Mouse (Mus musculus): ENCODE measurements around the gene Gm21974. TPM values are rescaled to one million over a fixed set of nuclear protein-coding genes. Genes with fewer than 3 reads are reported as not detected.
A peak's percentile ranks its signal among the peaks of the same experiment; 100 is the strongest.

Gene Gm21974
- polyA plus RNA-seq, 1 experiment from 2014 or later = not detected

DNA sequence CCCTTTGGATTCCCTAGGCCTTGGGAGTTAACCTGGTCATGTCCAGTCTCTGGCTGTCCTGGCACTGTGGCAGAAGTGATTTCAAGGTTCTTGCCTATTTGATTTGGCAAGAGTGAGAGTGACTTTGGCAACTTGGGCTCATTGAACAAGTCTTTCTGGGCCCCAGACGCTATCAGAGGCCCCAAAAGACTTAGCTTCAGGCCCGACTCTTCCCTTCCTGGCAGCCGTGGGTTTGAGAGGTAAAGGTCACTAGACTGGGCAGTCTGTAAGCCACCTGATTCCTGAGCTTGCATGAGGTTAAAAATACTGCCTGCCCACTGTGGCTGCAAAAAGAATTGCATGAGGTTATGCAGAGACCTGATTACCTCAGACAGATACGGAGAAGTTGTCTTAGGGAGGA is 13.4 kb upstream of the Gm21974 start:
- H3K9ac ChIP-seq (replicated peaks; ENCODE audit: low read depth) = no peak overlapping the region
- TF ChIP-seq CTCF (IDR thresholded peaks at IDR 0.05) = no peak
- no peak for TF ChIP-seq EP300 (IDR thresholded peaks at IDR 0.05)
- no peak for ATAC-seq

DNA sequence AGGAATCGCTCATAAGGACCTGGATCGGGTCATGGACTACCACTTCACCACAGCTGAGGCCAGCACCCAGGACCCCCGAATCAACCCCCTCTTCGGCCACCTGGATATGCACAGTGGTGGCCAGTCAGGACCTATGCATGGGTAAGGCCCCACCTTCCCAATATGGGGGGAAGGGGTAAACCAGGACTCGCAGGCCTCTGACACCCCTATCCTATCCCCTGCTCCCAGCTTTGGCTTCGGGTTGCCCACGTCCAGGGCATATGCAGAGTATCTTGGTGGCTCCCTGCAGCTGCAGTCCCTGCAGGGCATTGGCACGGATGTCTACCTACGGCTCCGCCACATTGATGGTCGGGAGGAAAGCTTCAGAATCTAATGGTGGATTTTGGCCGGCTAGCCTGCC is 12.7 kb upstream of the Gm21974 start:
- Histone ChIP-seq H3K9me3 (ENCODE audit: low read length) (no peaks in the 10 kb centered on the region), H3K27ac (ENCODE audit: low read length) (no peak overlapping the region), H3K27me3 (replicated peaks; ENCODE audit: insufficient read depth, low read length) (no peaks in the 10 kb centered on the region), H3K4me3 (ENCODE audit: low read depth, low read length) (no peak overlapping the region), H3K4me2 (replicated peaks; ENCODE audit: low read depth, low read length) (no peak overlapping the region), H3K9ac (replicated peaks; ENCODE audit: low read depth) (no peak overlapping the region), H3K36me3 (ENCODE audit: insufficient read depth, low read length) (peaks cover 12% of the 10 kb centered on the region), H3K4me1 (ENCODE audit: insufficient read depth, low read depth, low read length) (0 out of 2 replicates have a peak, but pooled peaks cover 6% of the 10 kb centered on the region)
- TF ChIP-seq CTCF (IDR thresholded peaks at IDR 0.05) (no peak), EP300 (IDR thresholded peaks at IDR 0.05) (no peak)
- ATAC-seq (no peak), DNase-seq (ENCODE audit: low spot score) (no peak)
- WGBS = 92% methylated on average over 12 of the region's 12 CpGs

More for the DNA sequence above, 13.4 kb upstream of the Gm21974 start:
- Histone ChIP-seq H3K4me2 (replicated peaks; ENCODE audit: low read depth, low read length) (no peak overlapping the region), H3K27ac (ENCODE audit: low read length) (no peak overlapping the region), H3K9me3 (ENCODE audit: low read length) (no peaks in the 10 kb centered on the region), H3K4me1 (ENCODE audit: insufficient read depth, low read depth, low read length) (0 out of 2 replicates have a peak, but pooled peaks cover 9% of the 10 kb centered on the region), H3K27me3 (replicated peaks; ENCODE audit: insufficient read depth, low read length) (no peaks in the 10 kb centered on the region), H3K36me3 (ENCODE audit: insufficient read depth, low read length) (peaks cover 12% of the 10 kb centered on the region), H3K4me3 (ENCODE audit: low read depth, low read length) (no peak overlapping the region)
- WGBS = 81% methylated on average over 4 of the region's 4 CpGs
- no peak for DNase-seq (ENCODE audit: low spot score)

GRCm38 (mm10) chr7:127903971-127904796 is 8.9 kb upstream of the Gm21974 start, which contains the start of gene Bckdk:
Bckdk (plus strand) TSS chr7:127904082.
- Histone ChIP-seq H3K4me1 (ENCODE audit: insufficient read depth, low read depth, low read length) (0 out of 2 replicates have a peak, but pooled peaks cover 3% of the 10 kb centered on the region), H3K4me2 (replicated peaks; ENCODE audit: low read depth, low read length) (peak within 1 kb of the TSS; percentile 82), H3K36me3 (ENCODE audit: insufficient read depth, low read length) (peaks cover 12% of the 10 kb centered on the region), H3K27ac (ENCODE audit: low read length) (peak within 1 kb of the TSS; percentile 54), H3K27me3 (replicated peaks; ENCODE audit: insufficient read depth, low read length) (no peaks in the 10 kb centered on the region), H3K9me3 (ENCODE audit: low read length) (no peaks in the 10 kb centered on the region), H3K4me3 (ENCODE audit: low read depth, low read length) (peak within 1 kb of the TSS; percentile 72), H3K9ac (replicated peaks; ENCODE audit: low read depth) (peak within 1 kb of the TSS; percentile 91)
- peak; percentile 31; the same call in 1 of the 2 replicates for TF ChIP-seq CTCF (IDR thresholded peaks at IDR 0.05)
- TF ChIP-seq EP300 (IDR thresholded peaks at IDR 0.05) = no peak
- WGBS = 5% methylated on average over 38 of the region's 38 CpGs
- peak; percentile 90 for DNase-seq (ENCODE audit: low spot score)
- peak; percentile 96 for ATAC-seq

DNA sequence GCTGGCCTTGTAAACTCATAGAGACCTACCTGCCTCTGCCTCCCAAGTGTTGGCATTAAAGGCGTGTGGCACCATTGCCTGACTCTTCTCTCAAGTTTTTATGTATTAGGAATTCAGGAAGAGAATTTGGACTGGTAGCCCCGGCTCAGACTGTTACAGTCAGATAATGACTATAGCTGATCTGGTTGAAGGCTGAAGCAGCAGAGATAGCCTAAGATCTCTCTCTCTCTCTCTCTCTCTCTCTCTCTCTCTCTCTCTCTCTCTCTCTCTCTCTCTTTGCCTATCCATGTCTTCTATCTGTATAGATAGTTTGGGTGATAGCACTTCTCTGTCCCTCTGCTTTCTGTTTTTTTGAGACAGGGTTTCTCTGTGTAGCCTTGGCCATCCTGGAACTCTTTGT is 6.5 kb upstream of the Gm21974 start:
- no peak overlapping the region for H3K27ac ChIP-seq (ENCODE audit: low read length)
- no peak overlapping the region for H3K4me2 ChIP-seq (replicated peaks; ENCODE audit: low read depth, low read length)
- no peak overlapping the region for H3K9ac ChIP-seq (replicated peaks; ENCODE audit: low read depth)
- no peaks in the 10 kb centered on the region for H3K9me3 ChIP-seq (ENCODE audit: low read length)
- H3K27me3 ChIP-seq (replicated peaks; ENCODE audit: insufficient read depth, low read length) = no peaks in the 10 kb centered on the region
- 0 out of 2 replicates have a peak, but pooled peaks cover 3% of the 10 kb centered on the region for H3K4me1 ChIP-seq (ENCODE audit: insufficient read depth, low read depth, low read length)
- TF ChIP-seq EP300 (IDR thresholded peaks at IDR 0.05) (no peak), CTCF (IDR thresholded peaks at IDR 0.05) (no peak)
- no peaks in the 10 kb centered on the region for H3K36me3 ChIP-seq (ENCODE audit: insufficient read depth, low read length)
- WGBS = 73% methylated on average over 2 of the region's 2 CpGs
- no peak for DNase-seq (ENCODE audit: low spot score)
- ATAC-seq = no peak
- no peak overlapping the region for H3K4me3 ChIP-seq (ENCODE audit: low read depth, low read length)

- Histone ChIP-seq H3K4me1 (ENCODE audit: insufficient read depth, low read depth, low read length) (0 out of 2 replicates have a peak, but pooled peaks cover 3% of the 10 kb centered on the region), H3K4me3 (ENCODE audit: low read depth, low read length) (no peak overlapping the region), H3K27me3 (replicated peaks; ENCODE audit: insufficient read depth, low read length) (no peaks in the 10 kb centered on the region), H3K4me2 (replicated peaks; ENCODE audit: low read depth, low read length) (no peak overlapping the region), H3K9me3 (ENCODE audit: low read length) (no peaks in the 10 kb centered on the region), H3K9ac (replicated peaks; ENCODE audit: low read depth) (no peak overlapping the region), H3K36me3 (ENCODE audit: insufficient read depth, low read length) (no peaks in the 10 kb centered on the region), H3K27ac (ENCODE audit: low read length) (no peak overlapping the region)
- DNase-seq (ENCODE audit: low spot score) (no peak), ATAC-seq (no peak)
- TF ChIP-seq EP300 (IDR thresholded peaks at IDR 0.05) (no peak), CTCF (IDR thresholded peaks at IDR 0.05) (no peak)
- WGBS = 16% methylated on average over 7 of the region's 7 CpGs
These were observed 4.7 kb upstream of the Gm21974 start for GRCm38 (mm10) chr7:127899997-127900396.

DNA sequence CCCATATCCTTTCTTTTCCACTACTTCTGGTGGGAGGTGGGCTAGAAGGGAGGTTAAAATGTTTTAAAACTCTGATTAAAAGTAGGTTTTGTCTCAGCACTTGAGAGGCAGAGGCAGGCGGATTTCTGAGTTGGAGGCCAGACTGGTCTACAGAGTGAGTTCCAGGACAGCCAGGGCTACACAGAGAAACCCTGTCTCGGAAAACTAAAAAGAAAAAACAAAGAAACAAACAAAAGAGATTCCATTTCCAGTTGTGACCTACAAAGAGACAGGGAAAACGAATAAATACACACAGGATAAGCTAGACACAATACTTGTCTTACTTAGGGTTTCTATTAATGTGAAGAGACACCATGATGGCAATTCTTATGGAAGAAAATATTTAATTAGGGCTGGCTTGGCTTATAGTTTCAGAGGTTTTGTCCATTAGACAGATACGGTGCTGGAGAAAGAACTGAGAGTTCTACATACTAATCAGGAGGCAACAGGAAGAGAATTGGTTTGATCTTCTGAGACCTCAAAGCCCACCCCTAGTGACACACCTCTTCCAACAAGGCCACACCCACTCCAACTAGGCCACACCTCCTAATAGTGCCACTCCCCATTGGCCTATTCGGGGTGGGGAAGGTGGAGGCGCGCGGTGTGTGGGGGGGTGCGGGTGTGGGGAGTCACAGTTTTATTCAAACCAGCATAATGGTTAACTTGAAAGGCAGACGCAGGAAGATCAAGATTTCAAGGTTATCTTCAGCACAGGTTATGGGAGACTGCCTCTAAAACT is 3.1 kb upstream of the Gm21974 start:
- WGBS = 38% methylated on average over 10 of the region's 10 CpGs
- no peak overlapping the region for H3K9ac ChIP-seq (replicated peaks; ENCODE audit: low read depth)
- no peak for DNase-seq (ENCODE audit: low spot score)

More for the DNA sequence above, 3.1 kb upstream of the Gm21974 start:
- Histone ChIP-seq H3K9me3 (ENCODE audit: low read length) (no peaks in the 10 kb centered on the region), H3K4me1 (ENCODE audit: insufficient read depth, low read depth, low read length) (peaks cover 6% of the 10 kb centered on the region; the same call in 1 of the 2 replicates), H3K36me3 (ENCODE audit: insufficient read depth, low read length) (no peaks in the 10 kb centered on the region), H3K27ac (ENCODE audit: low read length) (no peak overlapping the region), H3K4me2 (replicated peaks; ENCODE audit: low read depth, low read length) (no peak overlapping the region), H3K4me3 (ENCODE audit: low read depth, low read length) (no peak overlapping the region), H3K27me3 (replicated peaks; ENCODE audit: insufficient read depth, low read length) (no peaks in the 10 kb centered on the region)
- TF ChIP-seq CTCF (IDR thresholded peaks at IDR 0.05) (no peak), EP300 (IDR thresholded peaks at IDR 0.05) (no peak)
- ATAC-seq = no peak
